ENCODE assay signal across 9 mouse cellular contexts in the genomic region with DNA sequence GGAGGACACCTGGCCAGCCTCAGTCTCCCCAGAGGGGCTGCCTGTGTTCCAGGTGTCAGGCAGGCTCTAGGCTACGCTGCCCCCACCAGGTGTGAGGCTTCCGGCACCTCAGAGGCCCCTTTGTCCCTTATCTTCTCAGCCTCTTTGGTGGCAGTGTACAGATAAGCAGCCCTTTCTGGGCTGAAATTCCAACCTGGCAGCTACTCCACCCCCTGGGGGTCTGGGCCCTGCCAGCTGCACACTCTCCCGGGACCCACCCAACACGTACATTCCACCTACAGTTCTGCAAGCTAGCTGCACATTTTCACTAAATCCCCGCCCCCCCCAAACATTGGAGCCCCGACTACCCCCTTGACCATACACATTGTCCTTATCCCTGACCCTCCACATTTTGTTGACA. TPM values are rescaled to one million over a fixed set of nuclear protein-coding genes. Genes with fewer than 3 reads are reported as not detected.
DNase-seq lines count a peak whose midpoint lies in the region; ATAC-seq and TF ChIP-seq lines count a peak whose summit lies in the region.
"Had no signal": no experiment of that assay in that cellular context is flagged by ENCODE, and none has a peak within 500 bp of the region (broad histone marks: within the 10 kb centered on the region; RNA-seq: fewer than 3 reads in every experiment).

No protein-coding gene starts in this region.

- peak overlapping the region; percentile 46 for H3K4me2 ChIP-seq in heart, embryonic 14.5 days (ENCODE audit: low read length)
- 0 out of 2 replicates have a peak overlapping the region, but pooled peaks have one; percentile 13 for H3K4me2 ChIP-seq in forebrain, embryonic 15.5 days (replicated peaks)
- peak overlapping the region; percentile 26; the same call in 1 of the 2 replicates for H3K4me2 ChIP-seq in liver, embryonic 13.5 days

- TF ChIP-seq CTCF in G1E (IDR thresholded peaks at IDR 0.05; ENCODE audit: low read depth, low read length) = no peak

- H3K27me3 ChIP-seq in heart, embryonic 14.5 days (ENCODE audit: control insufficient read depth, insufficient read depth, low read length) = no peaks in the 10 kb centered on the region; the same call in 1 of the 2 replicates
- H3K27me3 ChIP-seq in G1E (ENCODE audit: insufficient read depth, low read length) = peaks cover 86% of the 10 kb centered on the region
- H3K27me3 ChIP-seq in forebrain, embryonic 15.5 days = no peaks in the 10 kb centered on the region
- peaks cover 23% of the 10 kb centered on the region for H3K27me3 ChIP-seq in liver, embryonic 13.5 days

- WGBS in heart, embryonic 14.5 days = 6% methylated on average over 6 of the region's 6 CpGs
- 16% methylated on average over 6 of the region's 6 CpGs for WGBS in forebrain, embryonic 15.5 days
- 14% methylated on average over 6 of the region's 6 CpGs for WGBS in liver, embryonic 13.5 days (ENCODE audit: insufficient replicate concordance)

- H3K4me1 ChIP-seq in heart, embryonic 14.5 days (ENCODE audit: control insufficient read depth in 2 of 2, insufficient read depth in 2 of 2, low read length in 2 of 2) = peaks cover 15 to 20% of the 10 kb centered on the region in 2 experiments
- H3K4me1 ChIP-seq in G1E (ENCODE audit: insufficient read depth, low read depth, low read length) = peaks cover 45% of the 10 kb centered on the region
- peaks cover 28% of the 10 kb centered on the region for H3K4me1 ChIP-seq in forebrain, embryonic 15.5 days
- H3K4me1 ChIP-seq in liver, embryonic 13.5 days (replicated peaks) = peaks cover 29% of the 10 kb centered on the region

- no peak overlapping the region for H3K4me3 ChIP-seq in heart, embryonic 14.5 days (ENCODE audit: control insufficient read depth in 1 of 2, insufficient read depth in 1 of 2, low read depth in 1 of 2, low read length in 2 of 2)
- peak overlapping the region; percentile 3; the same call in 1 of the 2 replicates for H3K4me3 ChIP-seq in G1E (ENCODE audit: low read depth, low read length)
- H3K4me3 ChIP-seq in forebrain, embryonic 15.5 days = no peak overlapping the region
- H3K4me3 ChIP-seq in liver, embryonic 13.5 days (replicated peaks) = no peak overlapping the region

- no peak overlapping the region for H3K9ac ChIP-seq in heart, embryonic 14.5 days (ENCODE audit: low read length)
- no peak overlapping the region for H3K9ac ChIP-seq in forebrain, embryonic 15.5 days (replicated peaks)
- H3K9ac ChIP-seq in liver, embryonic 13.5 days = no peak overlapping the region

- no peaks in the 10 kb centered on the region for H3K9me3 ChIP-seq in heart, embryonic 14.5 days (ENCODE audit: control insufficient read depth, low read length)
- H3K9me3 ChIP-seq in G1E (replicated peaks) = no peaks in the 10 kb centered on the region
- H3K9me3 ChIP-seq in forebrain, embryonic 15.5 days = no peaks in the 10 kb centered on the region
- H3K9me3 ChIP-seq in liver, embryonic 13.5 days (replicated peaks) = no peaks in the 10 kb centered on the region

- DNase-seq in heart, postnatal 14 days = no peak
- no peak for DNase-seq in G1E (ENCODE audit: low spot score)
- DNase-seq in liver, embryonic 13.5 days = no peak
- DNase-seq in cerebellum, postnatal 25 days = no peak
- no peak for DNase-seq in urinary bladder, postnatal 10 days (ENCODE audit: low spot score)
- no peak for DNase-seq in layer of hippocampus, adult 9-10 months (ENCODE audit: low spot score)

- intact Hi-C loops in heart, postnatal 14 days (cut with DNase I) = no loop called here

- 0 out of 4 replicates have a peak overlapping the region, but pooled peaks of 1 of the 2 experiments have one; percentile 67 for H3K27ac ChIP-seq in heart, embryonic 14.5 days (replicated peaks in 1 of 2; ENCODE audit: control insufficient read depth in 1 of 2, insufficient read depth in 1 of 2, low read depth in 2 of 2, low read length in 2 of 2)
- H3K27ac ChIP-seq in forebrain, embryonic 15.5 days (replicated peaks) = no peak overlapping the region
- no peak overlapping the region for H3K27ac ChIP-seq in liver, embryonic 13.5 days

- no peak for ATAC-seq in heart, embryonic 14.5 days (ENCODE audit: insufficient number of reproducible peaks, insufficient read depth, low FRiP score, low read depth)
- no peak for ATAC-seq in G1E (ENCODE audit: extremely low read depth, insufficient number of reproducible peaks, low FRiP score, poor library complexity, severe bottlenecking)
- ATAC-seq in forebrain, embryonic 15.5 days (replicated peaks) = peak; percentile 35; the same call in 1 of the 2 replicates
- peak; percentile 39 for ATAC-seq in liver, embryonic 13.5 days (ENCODE audit: low read depth)

- H3K36me3 ChIP-seq in heart, embryonic 14.5 days (ENCODE audit: control insufficient read depth, insufficient read depth, low read length) = no peaks in the 10 kb centered on the region
- no peaks in the 10 kb centered on the region for H3K36me3 ChIP-seq in G1E (replicated peaks)
- H3K36me3 ChIP-seq in forebrain, embryonic 15.5 days = no peaks in the 10 kb centered on the region
- H3K36me3 ChIP-seq in liver, embryonic 13.5 days = no peaks in the 10 kb centered on the region

RNA-seq across cellular contexts. Expression of gene Sema3f, which starts 13.0 kb away (rescaled TPM):
- polyA plus RNA-seq in heart, embryonic 14.5 days (2014; fragmentation: Nextera tagmentation; extraction: Ambion mirVana) = 4.6 and 6.2 TPM in 2 replicates
- total RNA-seq in heart, postnatal 14 days (2021) = 10 to 100 TPM; 17.7 to 18.0 TPM
- not detected in 2 replicates for total RNA-seq in G1E (2014; fragmentation: Nextera tagmentation)
- 0.11 and 0.52 TPM in 2 replicates for total RNA-seq in G1E (2017)
- 0.07 and 0.09 TPM in 2 replicates for polyA plus RNA-seq in G1E (2012)
- 13.7 and 14.6 TPM in 2 replicates for polyA plus RNA-seq in forebrain, embryonic 15.5 days (2015; fragmentation: Nextera tagmentation; extraction: Ambion mirVana)
- 0.93 and 1.0 TPM in 2 replicates for polyA plus RNA-seq in liver, embryonic 13.5 days (2015; fragmentation: Nextera tagmentation; extraction: Ambion mirVana)

RNA-seq across cellular contexts. Expression of gene Gnat1, which starts 43.8 kb away (rescaled TPM):
- polyA plus RNA-seq in heart, embryonic 14.5 days (2014; fragmentation: Nextera tagmentation; extraction: Ambion mirVana) = 0.63 and 1.7 TPM in 2 replicates
- total RNA-seq in heart, postnatal 14 days (2021) = not detected
- total RNA-seq in G1E (2014; fragmentation: Nextera tagmentation) (not detected in 2 replicates), G1E (2017) (0.05 TPM in 1 of 2 replicates, not detected in the other)
- not detected in 2 replicates for polyA plus RNA-seq in G1E (2012)
- polyA plus RNA-seq in forebrain, embryonic 15.5 days (2015; fragmentation: Nextera tagmentation; extraction: Ambion mirVana) = 1.7 and 1.8 TPM in 2 replicates
- 1.1 and 1.5 TPM in 2 replicates for polyA plus RNA-seq in liver, embryonic 13.5 days (2015; fragmentation: Nextera tagmentation; extraction: Ambion mirVana)
- total RNA-seq: CH12.LX had no signal

RNA-seq across cellular contexts. Expression of gene Rbm5, which starts 47.5 kb away (rescaled TPM):
- polyA plus RNA-seq in heart, embryonic 14.5 days (2014; fragmentation: Nextera tagmentation; extraction: Ambion mirVana) = 116 and 118 TPM in 2 replicates
- total RNA-seq in heart, postnatal 14 days (2021) = 10 to 100 TPM; 74.1 to 76.9 TPM
- total RNA-seq in G1E (2014; fragmentation: Nextera tagmentation) (355 and 467 TPM in 2 replicates), G1E (2017) (261 and 271 TPM in 2 replicates)
- 14.3 and 23.4 TPM in 2 replicates for polyA plus RNA-seq in G1E (2012)
- 283 and 284 TPM in 2 replicates for polyA plus RNA-seq in forebrain, embryonic 15.5 days (2015; fragmentation: Nextera tagmentation; extraction: Ambion mirVana)
- 64.7 and 75.5 TPM in 2 replicates for polyA plus RNA-seq in liver, embryonic 13.5 days (2015; fragmentation: Nextera tagmentation; extraction: Ambion mirVana)

RNA-seq across cellular contexts. Expression of gene Slc38a3, which starts 54.0 kb away (rescaled TPM):
- polyA plus RNA-seq in heart, embryonic 14.5 days (2014; fragmentation: Nextera tagmentation; extraction: Ambion mirVana) = 2.7 TPM in 2 replicates
- total RNA-seq in heart, postnatal 14 days (2021) = 10 to 100 TPM; 48.6 to 53.3 TPM
- total RNA-seq in G1E (2014; fragmentation: Nextera tagmentation) = not detected in 2 replicates
- total RNA-seq in G1E (2017) = 0.11 and 0.12 TPM in 2 replicates
- polyA plus RNA-seq in G1E (2012) = not detected in 2 replicates
- polyA plus RNA-seq in forebrain, embryonic 15.5 days (2015; fragmentation: Nextera tagmentation; extraction: Ambion mirVana) = 24.2 and 24.4 TPM in 2 replicates
- 5.4 and 5.9 TPM in 2 replicates for polyA plus RNA-seq in liver, embryonic 13.5 days (2015; fragmentation: Nextera tagmentation; extraction: Ambion mirVana)

Comparison
In these comparisons a context has a peak if more than half of its experiments do, and no peak if none do; other contexts are left out.
1. ATAC-seq: peak in forebrain, embryonic 15.5 days (single experiment) and liver, embryonic 13.5 days (single experiment); none in heart, embryonic 14.5 days (single experiment) and G1E (single experiment).
2. Peak in every context shown above with its lines, with median percentiles within 50 percentile points of each other: H3K4me2 ChIP-seq.